Mouse (Mus musculus): ENCODE measurements around the gene Cyb5r1. TPM values are rescaled to one million over a fixed set of nuclear protein-coding genes. Genes with fewer than 3 reads are reported as not detected.

Cyb5r1 gene
- polyA plus RNA-seq, 1 experiment, result 40.5 TPM

DNA sequence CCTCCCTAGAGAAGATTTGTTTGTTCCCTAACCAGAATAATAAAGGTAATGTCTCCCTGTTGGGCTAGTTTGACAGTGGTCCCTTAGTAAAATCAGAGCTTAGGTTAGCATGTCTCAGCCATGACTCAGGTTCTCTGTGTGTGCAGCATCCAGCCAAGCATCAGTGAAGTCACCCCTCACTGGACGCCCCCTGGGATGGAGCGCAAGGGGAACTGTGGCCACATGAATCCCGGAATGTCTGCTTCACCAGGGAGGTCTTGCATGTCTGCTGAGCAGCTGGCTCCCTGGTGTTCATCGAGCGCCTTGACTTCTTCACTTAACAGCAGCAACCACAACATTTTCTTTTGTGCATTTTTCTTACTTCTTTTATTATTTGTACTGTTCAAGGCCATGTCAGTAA is 11.5 kb upstream of the Cyb5r1 start:
- no peaks in the 10 kb centered on the region for H3K27me3 ChIP-seq (ENCODE audit: control insufficient read depth, insufficient read depth, low read length)
- TF ChIP-seq CTCF (IDR thresholded peaks at IDR 0.05; ENCODE audit: control insufficient read depth, insufficient read depth, insufficient replicate concordance, low read depth, low read length) (no peak), POLR2A (IDR thresholded peaks at IDR 0.05; ENCODE audit: control insufficient read depth, low read depth, low read length) (no peak)
- H3K4me1 ChIP-seq (ENCODE audit: control insufficient read depth, insufficient read depth, low read length), result no peaks in the 10 kb centered on the region
- no peaks in the 10 kb centered on the region for H3K36me3 ChIP-seq (ENCODE audit: control insufficient read depth, insufficient read depth, low read length)
- H3K27ac ChIP-seq (ENCODE audit: control insufficient read depth, insufficient read depth, low read depth, low read length), result no peak overlapping the region
- no peak overlapping the region for H3K4me3 ChIP-seq (ENCODE audit: control insufficient read depth, low read depth, low read length)

DNA sequence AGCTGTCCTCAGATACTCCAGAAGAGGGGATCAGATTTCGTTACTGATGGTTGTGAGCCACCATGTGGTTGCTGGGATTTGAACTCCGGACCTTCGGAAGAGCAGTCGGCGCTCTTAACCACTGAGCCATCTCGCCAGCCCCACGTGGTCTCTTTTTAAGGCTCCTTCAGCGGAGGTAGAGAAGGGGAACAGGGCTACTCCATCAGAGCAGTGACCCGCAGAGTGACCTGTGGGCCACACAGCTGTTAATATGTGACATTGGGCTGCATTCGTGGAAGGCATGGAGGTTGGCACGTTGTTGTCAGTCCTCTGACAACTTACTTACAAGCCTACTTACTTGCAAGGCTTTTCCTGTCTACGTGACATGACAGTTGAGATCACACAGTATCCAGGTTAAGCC is 7.1 kb upstream of the Cyb5r1 start:
- H3K27ac ChIP-seq (ENCODE audit: control insufficient read depth, insufficient read depth, low read depth, low read length), result no peak overlapping the region
- no peak for TF ChIP-seq CTCF (IDR thresholded peaks at IDR 0.05; ENCODE audit: control insufficient read depth, insufficient read depth, insufficient replicate concordance, low read depth, low read length)
- no peak for TF ChIP-seq POLR2A (IDR thresholded peaks at IDR 0.05; ENCODE audit: control insufficient read depth, low read depth, low read length)
- no peaks in the 10 kb centered on the region for H3K4me1 ChIP-seq (ENCODE audit: control insufficient read depth, insufficient read depth, low read length)
- H3K27me3 ChIP-seq (ENCODE audit: control insufficient read depth, insufficient read depth, low read length), result no peaks in the 10 kb centered on the region
- no peaks in the 10 kb centered on the region for H3K36me3 ChIP-seq (ENCODE audit: control insufficient read depth, insufficient read depth, low read length)
- H3K4me3 ChIP-seq (ENCODE audit: control insufficient read depth, low read depth, low read length), result no peak overlapping the region

DNA sequence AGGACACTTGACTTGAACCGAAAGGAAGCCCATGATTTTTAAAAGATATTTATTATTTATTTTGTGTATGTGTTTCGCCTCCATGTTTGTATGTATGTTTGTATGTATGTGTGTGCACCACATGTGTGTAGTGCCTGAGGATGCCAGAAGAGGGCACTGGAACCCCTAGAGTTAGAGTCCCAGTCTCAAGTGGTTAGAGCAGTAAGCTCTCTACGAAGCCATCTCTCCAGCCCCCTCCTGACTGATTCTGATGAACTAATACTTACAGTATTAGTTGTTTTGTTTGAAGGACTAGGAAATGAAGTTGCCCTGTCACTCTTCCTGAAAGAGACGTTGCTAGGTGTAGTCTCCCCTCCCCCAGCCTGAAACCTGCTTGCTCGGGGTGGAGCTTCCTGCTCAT is 5.6 kb upstream of the Cyb5r1 start:
- Histone ChIP-seq H3K36me3 (ENCODE audit: control insufficient read depth, insufficient read depth, low read length) (no peaks in the 10 kb centered on the region), H3K27ac (ENCODE audit: control insufficient read depth, insufficient read depth, low read depth, low read length) (no peak overlapping the region), H3K27me3 (ENCODE audit: control insufficient read depth, insufficient read depth, low read length) (no peaks in the 10 kb centered on the region), H3K4me3 (ENCODE audit: control insufficient read depth, low read depth, low read length) (no peak overlapping the region), H3K4me1 (ENCODE audit: control insufficient read depth, insufficient read depth, low read length) (no peaks in the 10 kb centered on the region)
- TF ChIP-seq POLR2A (IDR thresholded peaks at IDR 0.05; ENCODE audit: control insufficient read depth, low read depth, low read length), result no peak
- TF ChIP-seq CTCF (IDR thresholded peaks at IDR 0.05; ENCODE audit: control insufficient read depth, insufficient read depth, insufficient replicate concordance, low read depth, low read length), result no peak

DNA sequence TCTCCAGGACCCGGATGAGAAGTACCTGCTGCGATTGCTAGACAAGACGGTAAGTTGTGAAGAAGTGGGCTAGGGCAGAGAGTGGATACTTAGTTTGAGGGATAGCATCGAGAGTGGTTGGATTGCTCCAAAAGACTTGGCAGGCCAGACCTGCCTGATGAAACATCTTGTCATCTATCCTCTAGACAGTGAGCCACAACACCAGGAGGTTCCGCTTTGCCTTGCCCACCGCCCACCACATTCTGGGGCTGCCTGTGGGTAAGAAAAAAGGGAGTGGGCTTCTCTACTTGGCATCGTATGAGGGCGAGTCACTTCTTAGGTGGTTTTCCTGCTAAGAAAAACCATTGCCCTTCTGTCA is 1.0 kb downstream of the Cyb5r1 start:
- peak overlapping the region; percentile 92 for H3K4me3 ChIP-seq (ENCODE audit: control insufficient read depth, low read depth, low read length)
- peak overlapping the region; percentile 69 for H3K27ac ChIP-seq (ENCODE audit: control insufficient read depth, insufficient read depth, low read depth, low read length)
- peaks cover 4% of the 10 kb centered on the region for H3K4me1 ChIP-seq (ENCODE audit: control insufficient read depth, insufficient read depth, low read length)
- H3K36me3 ChIP-seq (ENCODE audit: control insufficient read depth, insufficient read depth, low read length), result no peaks in the 10 kb centered on the region
- TF ChIP-seq POLR2A (IDR thresholded peaks at IDR 0.05; ENCODE audit: control insufficient read depth, low read depth, low read length), result no peak; the same call in 1 of the 2 replicates
- TF ChIP-seq CTCF (IDR thresholded peaks at IDR 0.05; ENCODE audit: control insufficient read depth, insufficient read depth, insufficient replicate concordance, low read depth, low read length), result no peak
- H3K27me3 ChIP-seq (ENCODE audit: control insufficient read depth, insufficient read depth, low read length), result no peaks in the 10 kb centered on the region

DNA sequence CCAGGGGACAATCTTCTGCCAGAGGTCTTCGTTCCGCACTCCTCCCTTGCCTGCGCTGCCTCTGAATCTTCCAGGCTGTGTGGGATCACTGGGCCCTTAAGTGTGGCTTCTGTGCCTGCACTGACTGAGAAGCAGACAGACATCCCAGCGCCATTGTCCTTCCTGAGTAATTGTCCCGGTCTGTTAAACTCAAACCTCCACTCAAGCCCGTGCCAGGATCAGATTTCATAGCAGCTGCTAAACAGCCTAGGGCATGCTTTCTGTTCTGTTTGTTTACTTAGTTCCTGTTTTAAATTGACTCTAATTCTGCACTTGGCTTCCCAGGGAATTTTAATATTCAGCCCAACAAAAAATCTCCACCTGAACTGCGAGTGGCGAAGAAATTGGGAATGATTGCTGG is 2.7 kb downstream of the Cyb5r1 start:
- TF ChIP-seq CTCF (IDR thresholded peaks at IDR 0.05; ENCODE audit: control insufficient read depth, insufficient read depth, insufficient replicate concordance, low read depth, low read length) (no peak), POLR2A (IDR thresholded peaks at IDR 0.05; ENCODE audit: control insufficient read depth, low read depth, low read length) (no peak)

DNA sequence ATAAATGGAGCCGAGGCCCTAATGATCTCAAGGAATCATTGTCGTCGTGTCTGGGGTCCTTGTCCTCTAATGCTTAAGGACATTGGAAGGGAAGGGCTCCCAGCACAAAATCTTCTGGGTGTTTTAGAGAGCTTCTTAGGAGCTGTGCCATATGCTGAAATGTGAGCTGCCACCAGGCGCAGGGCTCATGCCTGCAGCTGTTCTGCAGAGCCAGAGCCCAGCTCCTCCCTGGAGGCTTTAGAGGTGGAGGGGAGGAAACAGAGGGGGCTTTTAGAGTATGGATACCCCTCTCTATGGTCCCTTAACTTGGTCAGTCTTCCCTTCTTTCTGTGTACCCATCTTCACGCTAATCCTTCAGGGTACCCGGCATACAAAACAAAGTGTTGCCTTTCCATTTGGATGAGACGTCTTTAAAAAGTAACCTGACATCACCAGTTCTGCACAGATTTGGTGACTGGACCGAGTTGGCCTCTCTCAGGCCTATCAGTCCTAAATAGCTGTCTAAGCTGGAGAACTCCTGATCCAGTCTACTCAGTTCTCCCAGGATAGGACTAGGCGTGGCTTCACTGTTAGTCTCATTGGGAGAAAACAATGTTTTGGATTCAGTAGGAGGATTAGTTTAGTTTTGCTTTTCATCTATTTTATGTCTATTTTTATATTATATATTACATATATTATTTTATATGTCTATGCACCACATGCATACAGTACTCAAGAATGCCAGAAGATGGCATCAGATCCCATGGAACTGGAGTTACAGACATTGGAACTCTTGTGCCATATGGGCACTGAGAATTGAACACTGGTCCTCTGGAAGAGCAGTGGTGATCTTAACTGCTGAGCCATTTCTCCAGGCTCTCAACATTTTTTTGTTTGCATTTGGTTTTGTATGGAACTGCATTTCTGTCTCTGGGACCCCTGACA is 6.6 kb downstream of the Cyb5r1 start:
- Histone ChIP-seq H3K4me1 (ENCODE audit: control insufficient read depth, insufficient read depth, low read length) (peaks cover 2% of the 10 kb centered on the region), H3K36me3 (ENCODE audit: control insufficient read depth, insufficient read depth, low read length) (no peaks in the 10 kb centered on the region), H3K4me3 (ENCODE audit: control insufficient read depth, low read depth, low read length) (no peak overlapping the region), H3K27me3 (ENCODE audit: control insufficient read depth, insufficient read depth, low read length) (no peaks in the 10 kb centered on the region), H3K27ac (ENCODE audit: control insufficient read depth, insufficient read depth, low read depth, low read length) (peak overlapping the region; percentile 45; the same call in 1 of the 2 replicates)
- no peak for TF ChIP-seq CTCF (IDR thresholded peaks at IDR 0.05; ENCODE audit: control insufficient read depth, insufficient read depth, insufficient replicate concordance, low read depth, low read length)

More for the DNA sequence above, 2.7 kb downstream of the Cyb5r1 start:
- Histone ChIP-seq H3K4me3 (ENCODE audit: control insufficient read depth, low read depth, low read length) (no peak overlapping the region), H3K27me3 (ENCODE audit: control insufficient read depth, insufficient read depth, low read length) (no peaks in the 10 kb centered on the region), H3K27ac (ENCODE audit: control insufficient read depth, insufficient read depth, low read depth, low read length) (no peak overlapping the region), H3K36me3 (ENCODE audit: control insufficient read depth, insufficient read depth, low read length) (no peaks in the 10 kb centered on the region), H3K4me1 (ENCODE audit: control insufficient read depth, insufficient read depth, low read length) (peaks cover 4% of the 10 kb centered on the region)

DNA sequence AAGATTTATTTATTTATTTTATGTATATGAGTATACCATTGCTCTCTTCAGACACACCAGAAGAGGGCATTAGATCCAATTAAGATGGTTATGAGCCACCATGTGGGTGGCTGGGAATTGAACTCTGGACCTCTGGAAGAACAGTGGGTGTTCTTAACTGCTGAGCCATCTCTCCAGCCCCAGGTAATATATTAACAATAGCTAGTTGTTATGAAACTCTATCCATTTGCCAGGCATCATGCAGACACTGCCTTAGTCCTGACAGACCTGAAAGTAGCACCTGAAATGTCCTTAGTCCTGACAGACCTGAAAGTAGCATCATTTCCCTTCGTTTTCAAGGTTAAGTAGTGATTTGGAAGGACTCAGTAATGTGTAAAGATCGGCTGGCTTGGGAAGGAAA is 8.7 kb downstream of the Cyb5r1 start:
- Histone ChIP-seq H3K4me3 (ENCODE audit: control insufficient read depth, low read depth, low read length) (no peak overlapping the region), H3K36me3 (ENCODE audit: control insufficient read depth, insufficient read depth, low read length) (no peaks in the 10 kb centered on the region), H3K27me3 (ENCODE audit: control insufficient read depth, insufficient read depth, low read length) (no peaks in the 10 kb centered on the region), H3K27ac (ENCODE audit: control insufficient read depth, insufficient read depth, low read depth, low read length) (no peak overlapping the region), H3K4me1 (ENCODE audit: control insufficient read depth, insufficient read depth, low read length) (peaks cover 2% of the 10 kb centered on the region)
- no peak for TF ChIP-seq CTCF (IDR thresholded peaks at IDR 0.05; ENCODE audit: control insufficient read depth, insufficient read depth, insufficient replicate concordance, low read depth, low read length)
- no peak for TF ChIP-seq POLR2A (IDR thresholded peaks at IDR 0.05; ENCODE audit: control insufficient read depth, low read depth, low read length)
